8 mouse cellular contexts compared by ENCODE assay signal in genomic region chr7:47008168-47008993, GRCm38 (mm10). TPM values are rescaled to one million over a fixed set of nuclear protein-coding genes. Genes with fewer than 3 reads are reported as not detected.
DNase-seq lines count a peak whose midpoint lies in the region; ATAC-seq and TF ChIP-seq lines count a peak whose summit lies in the region.

Gene Spty2d1 (minus strand): TSS chr7:47008411.

- WGBS in forebrain, embryonic 11.5 days: 1% methylated on average over 57 of the region's 57 CpGs
- under 1% methylated on average over 57 of the region's 57 CpGs for WGBS in heart, embryonic 16.5 days
- under 1% methylated on average over 57 of the region's 57 CpGs for WGBS in liver, embryonic 15.5 days (ENCODE audit: insufficient replicate concordance)
- under 1% methylated on average over 57 of the region's 57 CpGs for WGBS in neural tube, embryonic 12.5 days

- H3K27me3 ChIP-seq in CH12.LX (replicated peaks): no peaks in the 10 kb centered on the region
- no peaks in the 10 kb centered on the region for H3K27me3 ChIP-seq in forebrain, embryonic 11.5 days (ENCODE audit: control insufficient read depth, insufficient read depth, low read length)
- H3K27me3 ChIP-seq in heart, embryonic 16.5 days (ENCODE audit: control insufficient read depth, insufficient read depth, low read length): no peaks in the 10 kb centered on the region
- H3K27me3 ChIP-seq in liver, embryonic 15.5 days: no peaks in the 10 kb centered on the region
- no peaks in the 10 kb centered on the region for H3K27me3 ChIP-seq in neural tube, embryonic 12.5 days (replicated peaks)

- TF ChIP-seq RAD21 in CH12.LX (IDR thresholded peaks at IDR 0.05; ENCODE audit: low read depth, low read length): no peak

- dilution Hi-C loops in CH12.LX (cut with MboI; ENCODE audit: extremely low pct_ligation_motif_present, extremely low pct_unique_long_range_greater_than_20kb, low sequenced_read_pairs): no loop called here

- H3K4me2 ChIP-seq in CH12.LX (ENCODE audit: insufficient read depth, low read depth, poor library complexity, severe bottlenecking): peak within 1 kb of the TSS; percentile 93
- H3K4me2 ChIP-seq in forebrain, embryonic 11.5 days (ENCODE audit: low read depth, low read length, severe bottlenecking): peak within 1 kb of the TSS; percentile 83
- peak within 1 kb of the TSS; percentile 98 for H3K4me2 ChIP-seq in heart, embryonic 16.5 days (ENCODE audit: low read depth, low read length)
- H3K4me2 ChIP-seq in liver, embryonic 15.5 days: peak within 1 kb of the TSS; percentile 92
- peak within 1 kb of the TSS; percentile 72 for H3K4me2 ChIP-seq in neural tube, embryonic 12.5 days (replicated peaks)

- peak within 1 kb of the TSS; percentile 62 to 89 (median 83) for H3K4me3 ChIP-seq in CH12.LX (replicated peaks in 1 of 3; ENCODE audit: low read depth in 2 of 3, low read length in 2 of 3, poor library complexity in 1 of 3)
- peak within 1 kb of the TSS; percentile 68 for H3K4me3 ChIP-seq in forebrain, embryonic 11.5 days (ENCODE audit: low read depth, low read length)
- peak within 1 kb of the TSS; percentile 92 for H3K4me3 ChIP-seq in heart, embryonic 16.5 days (ENCODE audit: low read length)
- H3K4me3 ChIP-seq in liver, embryonic 15.5 days (replicated peaks): peak within 1 kb of the TSS; percentile 85
- H3K4me3 ChIP-seq in neural tube, embryonic 12.5 days: peak within 1 kb of the TSS; percentile 69

- peaks cover 34% of the 10 kb centered on the region for H3K79me2 ChIP-seq in CH12.LX (replicated peaks; ENCODE audit: control insufficient read depth, extremely low read depth, insufficient read depth, poor library complexity, severe bottlenecking)

- TF ChIP-seq CTCF in CH12.LX (conservative IDR thresholded peaks at IDR 0.05 in 1 of 2, IDR thresholded peaks at IDR 0.05 in 1 of 2; ENCODE audit: low read depth in 2 of 2, low read length in 2 of 2): no peak

- peak within 1 kb of the TSS; percentile 52 for H3K27ac ChIP-seq in CH12.LX (ENCODE audit: insufficient read depth, low read depth)
- peak within 1 kb of the TSS; percentile 66; the same call in 1 of the 2 replicates for H3K27ac ChIP-seq in forebrain, embryonic 11.5 days (ENCODE audit: low read depth, low read length)
- H3K27ac ChIP-seq in heart, embryonic 16.5 days (ENCODE audit: low read length): peak within 1 kb of the TSS; percentile 95
- peak within 1 kb of the TSS; percentile 97 for H3K27ac ChIP-seq in liver, embryonic 15.5 days (replicated peaks)
- H3K27ac ChIP-seq in neural tube, embryonic 12.5 days: peak within 1 kb of the TSS; percentile 69; the same call in 1 of the 2 replicates

- DNase-seq in CH12.LX (ENCODE audit: extremely low read depth): peak; percentile 99
- DNase-seq in c-Kit-positive CD71-positive TER-119-negative erythroid progenitor cells, embryonic 14.5 days (ENCODE audit: low read depth): peak; percentile 97
- DNase-seq in forebrain, embryonic 11.5 days (ENCODE audit: low spot score): peak; percentile 95
- peak; percentile 99 for DNase-seq in kidney, postnatal 36 days
- peak; percentile 99 for DNase-seq in telencephalon, adult 2 months (ENCODE audit: low read depth, low spot score)

- in situ Hi-C loops in CH12.LX (cut with MboI; ENCODE audit: low pct_ligation_motif_present, low pct_unique_long_range_greater_than_20kb, low sequenced_read_pairs): loop anchor here (5.0 kb wide), 1 partner anchor 46 kb away; no protein-coding TSS in a partner anchor

- peak; percentile 93 for ATAC-seq in forebrain, embryonic 11.5 days (replicated peaks; ENCODE audit: low FRiP score)
- ATAC-seq in heart, embryonic 16.5 days (replicated peaks; ENCODE audit: extremely low read depth, insufficient read depth, low FRiP score): peak; percentile 92
- ATAC-seq in liver, embryonic 15.5 days (ENCODE audit: insufficient read depth): peak; percentile 93
- peak; percentile 92 for ATAC-seq in neural tube, embryonic 12.5 days (ENCODE audit: low FRiP score, low read depth)

- peak; percentile 90 for TF ChIP-seq POLR2A in CH12.LX (IDR thresholded peaks at IDR 0.05; ENCODE audit: low read depth, low read length)

- peaks cover 4 to 39% of the 10 kb centered on the region in 2 experiments for H3K4me1 ChIP-seq in CH12.LX (ENCODE audit: control insufficient read depth in 1 of 2, insufficient read depth in 2 of 2)
- peaks cover 8% of the 10 kb centered on the region for H3K4me1 ChIP-seq in forebrain, embryonic 11.5 days (replicated peaks; ENCODE audit: control insufficient read depth, insufficient read depth, low read length)
- H3K4me1 ChIP-seq in heart, embryonic 16.5 days (ENCODE audit: control insufficient read depth, insufficient read depth, low read length): peaks cover 31% of the 10 kb centered on the region
- peaks cover 65% of the 10 kb centered on the region for H3K4me1 ChIP-seq in liver, embryonic 15.5 days (replicated peaks)
- peaks cover 29% of the 10 kb centered on the region for H3K4me1 ChIP-seq in neural tube, embryonic 12.5 days

- H3K9me3 ChIP-seq in CH12.LX (replicated peaks; ENCODE audit: low read length): no peaks in the 10 kb centered on the region
- H3K9me3 ChIP-seq in forebrain, embryonic 11.5 days (ENCODE audit: control insufficient read depth, low read length): no peaks in the 10 kb centered on the region
- no peaks in the 10 kb centered on the region for H3K9me3 ChIP-seq in heart, embryonic 16.5 days (replicated peaks; ENCODE audit: control insufficient read depth, low read length)
- no peaks in the 10 kb centered on the region for H3K9me3 ChIP-seq in liver, embryonic 15.5 days (replicated peaks)
- H3K9me3 ChIP-seq in neural tube, embryonic 12.5 days: no peaks in the 10 kb centered on the region

- H3K36me3 ChIP-seq in CH12.LX (replicated peaks in 1 of 2; ENCODE audit: control insufficient read depth in 1 of 2, insufficient read depth in 1 of 2, low read length in 1 of 2): peaks cover 0 to 11% of the 10 kb centered on the region in 2 experiments
- H3K36me3 ChIP-seq in forebrain, embryonic 11.5 days (ENCODE audit: control insufficient read depth, insufficient read depth, low read length): no peaks in the 10 kb centered on the region
- H3K36me3 ChIP-seq in heart, embryonic 16.5 days (ENCODE audit: control insufficient read depth, insufficient read depth): no peaks in the 10 kb centered on the region
- no peaks in the 10 kb centered on the region for H3K36me3 ChIP-seq in liver, embryonic 15.5 days (replicated peaks)
- no peaks in the 10 kb centered on the region for H3K36me3 ChIP-seq in neural tube, embryonic 12.5 days

- TF ChIP-seq EP300 in CH12.LX (IDR thresholded peaks at IDR 0.05; ENCODE audit: low read length): no peak

- peak within 1 kb of the TSS; percentile 71 for H3K9ac ChIP-seq in CH12.LX (ENCODE audit: insufficient read depth, low read depth)
- peak within 1 kb of the TSS; percentile 68 for H3K9ac ChIP-seq in forebrain, embryonic 11.5 days (ENCODE audit: low read length)
- peak within 1 kb of the TSS; percentile 89 for H3K9ac ChIP-seq in heart, embryonic 16.5 days (ENCODE audit: low read length)
- H3K9ac ChIP-seq in liver, embryonic 15.5 days: peak within 1 kb of the TSS; percentile 82
- peak within 1 kb of the TSS; percentile 69 for H3K9ac ChIP-seq in neural tube, embryonic 12.5 days

TF ChIP-seq in CH12.LX, 34 proteins besides CTCF, POLR2A, EP300 and RAD21 (continues in another document):
- TF ChIP-seq RCOR1 (conservative IDR thresholded peaks at IDR 0.05; ENCODE audit: low read depth, low read length) (0 out of 2 replicates have a peak, but pooled peaks have one; percentile 18), E2F4 (IDR thresholded peaks at IDR 0.05; ENCODE audit: insufficient replicate concordance, low read depth, low read length) (peak; percentile 78; the same call in 1 of the 2 replicates), ELF1 (IDR thresholded peaks at IDR 0.05; ENCODE audit: low read depth, low read length) (peak; percentile 97), ETS1 (conservative IDR thresholded peaks at IDR 0.05; ENCODE audit: low read depth, low read length) (peak; percentile 79), MYC (IDR thresholded peaks at IDR 0.05; ENCODE audit: low read depth, low read length) (peak; percentile 72; the same call in 1 of the 2 replicates), IRF4 (IDR thresholded peaks at IDR 0.05; ENCODE audit: low read depth, low read length) (peak; percentile 84), JUND (conservative IDR thresholded peaks at IDR 0.05; ENCODE audit: low read depth, low read length) (peak; percentile 34; the same call in 1 of the 2 replicates), TBP (conservative IDR thresholded peaks at IDR 0.05; ENCODE audit: low read depth, low read length) (peak; percentile 44), USF2 (conservative IDR thresholded peaks at IDR 0.05; ENCODE audit: low read depth, low read length) (no peak), TCF12 (IDR thresholded peaks at IDR 0.05; ENCODE audit: low read depth, low read length) (peak; percentile 91), ZNF384 (IDR thresholded peaks at IDR 0.05; ENCODE audit: low read depth, low read length) (0 out of 2 replicates have a peak, but pooled peaks have one; percentile 19), NRF1 (IDR thresholded peaks at IDR 0.05; ENCODE audit: low read depth, low read length) (peak; percentile 89), HCFC1 (IDR thresholded peaks at IDR 0.05; ENCODE audit: low read depth, low read length) (peak; percentile 89), ZC3H11A (IDR thresholded peaks at IDR 0.05; ENCODE audit: low read depth, low read length) (no peak), CHD1 (IDR thresholded peaks at IDR 0.05; ENCODE audit: low read depth, low read length) (no peak), CHD2 (IDR thresholded peaks at IDR 0.05; ENCODE audit: low read length) (no peak; the same call in 1 of the 2 replicates), ZKSCAN1 (IDR thresholded peaks at IDR 0.05; ENCODE audit: borderline replicate concordance, low read depth, low read length) (no peak), JUN (IDR thresholded peaks at IDR 0.05; ENCODE audit: insufficient read depth, low read depth, low read length) (peak; percentile 29; the same call in 1 of the 2 replicates), MEF2A (IDR thresholded peaks at IDR 0.05; ENCODE audit: borderline replicate concordance, low read depth, low read length) (peak; percentile 82), MXI1 (IDR thresholded peaks at IDR 0.05; ENCODE audit: low read depth, low read length) (peak; percentile 93), BHLHE40 (IDR thresholded peaks at IDR 0.05; ENCODE audit: low read depth, low read length) (peak; percentile 76)

RNA-seq across cellular contexts. Expression of gene Spty2d1, which starts in this region (rescaled TPM):
- total RNA-seq in CH12.LX (2012; rRNA removed) (10.5 and 14.3 TPM in 2 replicates), CH12.LX (2014; rRNA removed) (22.9 and 24.6 TPM in 2 replicates)
- 29.9 and 32.6 TPM in 2 replicates for polyA plus RNA-seq in CH12.LX (2012; ENCODE audit: insufficient read length, low read depth)
- polyA plus RNA-seq in forebrain, embryonic 11.5 days (2014; fragmentation: Nextera tagmentation; extraction: Ambion mirVana): 12.7 and 14.0 TPM in 2 replicates
- 13.1 and 15.0 TPM in 2 replicates for polyA plus RNA-seq in heart, embryonic 16.5 days (2015; fragmentation: Nextera tagmentation; extraction: Ambion mirVana)
- polyA plus RNA-seq in liver, embryonic 15.5 days (2015; fragmentation: Nextera tagmentation; extraction: Ambion mirVana): 10.7 and 11.3 TPM in 2 replicates
- polyA plus RNA-seq in neural tube, embryonic 12.5 days (2016; fragmentation: Nextera tagmentation; extraction: Ambion mirVana): 11.2 and 13.0 TPM in 2 replicates

Comparison
In these comparisons a context has a peak if more than half of its experiments do, and no peak if none do; other contexts are left out.
1. Peak in every context shown above with its lines: DNase-seq, ATAC-seq, H3K4me3 ChIP-seq and H3K27ac ChIP-seq.